Mouse (Mus musculus): ENCODE measurements at regions not wholly inside any gene's neighbourhood (a gene's known extent, or its start where the extent isn't known, plus 50 kb on each side); places are given as distances from the start of the nearest gene placed in this dataset.

DNA sequence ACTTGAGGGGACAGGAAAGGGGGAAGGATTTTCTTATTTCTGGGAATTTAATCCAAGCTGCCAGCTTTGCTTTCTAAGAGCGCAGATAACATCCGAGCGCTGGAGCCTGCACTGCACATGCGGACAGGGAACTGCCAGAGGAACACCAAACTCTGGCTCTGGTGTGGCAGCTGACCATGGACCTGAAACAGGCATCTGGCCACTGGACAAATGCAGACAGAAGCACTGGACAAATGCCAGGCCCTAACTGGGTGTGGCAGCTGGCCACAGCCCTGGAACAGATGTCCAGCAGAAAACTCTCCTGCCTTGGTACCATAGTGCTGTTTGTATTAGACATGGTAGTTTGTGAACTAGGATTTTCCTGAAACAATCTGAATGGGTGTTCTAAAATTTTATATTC lies 315.2 kb upstream of the Sox11 start:
- ATAC-seq (ENCODE audit: insufficient number of reproducible peaks, low FRiP score, low TSS enrichment), result no peak

DNA sequence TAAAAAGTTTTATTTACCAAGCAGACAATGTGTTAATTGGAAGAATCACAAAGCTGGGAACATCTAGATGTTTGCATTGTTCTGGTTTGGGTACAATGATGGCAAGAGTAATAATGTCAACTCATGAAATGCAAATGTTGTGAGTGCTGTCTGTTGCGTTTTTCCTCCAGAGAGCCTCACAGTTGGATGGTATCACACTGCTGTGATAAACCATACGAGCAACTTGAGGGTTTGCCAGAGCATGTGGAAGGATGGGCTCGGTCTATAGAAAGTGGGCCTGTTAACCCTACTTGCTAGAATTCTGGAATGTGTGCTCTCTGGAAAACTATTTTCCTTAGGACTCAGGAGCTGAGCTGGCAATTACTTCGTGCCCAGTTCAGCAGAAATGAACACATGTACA lies 311.2 kb upstream of the Sox11 start:
- no peak for ATAC-seq (ENCODE audit: insufficient number of reproducible peaks, low FRiP score, low TSS enrichment)

DNA sequence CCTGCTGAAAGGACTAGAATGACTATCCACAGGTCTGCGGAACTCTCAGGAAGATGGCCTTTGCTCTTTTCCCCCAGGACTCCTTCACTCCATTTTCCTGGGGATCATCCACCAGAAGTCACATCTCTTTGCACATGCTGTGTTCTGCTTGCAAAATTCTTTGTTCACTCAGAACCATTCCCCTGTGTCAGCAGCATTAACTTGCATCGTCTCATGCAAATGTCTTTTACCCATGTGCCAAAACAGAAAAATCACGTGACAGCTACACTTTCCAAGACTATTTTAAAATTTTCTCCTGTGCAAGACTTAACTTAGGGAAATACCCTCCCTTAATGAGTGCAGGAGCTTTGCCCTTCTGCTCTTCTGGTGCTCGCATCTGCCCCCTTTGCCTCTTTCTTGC lies 306.2 kb upstream of the Sox11 start:
- ATAC-seq (ENCODE audit: insufficient number of reproducible peaks, low FRiP score, low TSS enrichment), result no peak

DNA sequence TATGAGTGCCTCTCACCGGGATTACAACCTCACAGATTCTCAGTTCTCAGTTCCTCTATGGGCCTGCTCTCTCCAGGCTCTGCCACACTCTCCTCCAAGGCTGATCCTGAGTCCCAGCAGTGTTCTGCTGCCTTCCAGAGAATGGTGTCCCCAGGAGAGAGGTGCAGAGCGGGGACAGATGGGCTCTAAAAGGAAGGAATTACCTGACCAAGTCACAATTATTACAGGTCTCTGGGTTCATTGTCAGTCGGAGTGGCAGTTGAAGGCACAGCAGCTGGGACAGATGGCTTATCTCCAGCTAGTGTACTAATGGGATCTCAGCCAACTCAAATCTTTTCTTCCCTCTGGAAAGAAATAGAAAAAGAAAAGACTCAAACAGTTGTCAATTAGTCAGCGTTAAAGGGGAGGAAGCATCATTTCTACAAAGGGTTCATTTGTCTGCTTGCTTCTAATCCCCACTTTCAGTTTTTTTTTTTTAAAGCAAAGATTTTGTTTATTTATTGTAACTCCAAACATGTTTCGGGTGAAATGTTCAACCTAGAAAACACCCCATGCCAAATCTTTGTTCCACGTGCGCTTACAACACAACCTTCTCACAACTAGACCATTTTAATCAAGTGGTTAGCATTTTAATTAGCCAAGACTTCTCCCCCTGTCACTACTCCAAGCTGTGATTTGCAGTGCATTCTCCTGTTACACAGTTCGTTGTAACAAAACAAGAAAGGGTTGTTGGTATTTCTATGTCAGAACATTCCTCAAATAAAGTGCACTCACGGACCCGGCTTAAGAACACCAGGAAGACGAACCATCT lies 304.3 kb upstream of the Sox11 start:
- no peak for ATAC-seq (ENCODE audit: insufficient number of reproducible peaks, low FRiP score, low TSS enrichment)

DNA sequence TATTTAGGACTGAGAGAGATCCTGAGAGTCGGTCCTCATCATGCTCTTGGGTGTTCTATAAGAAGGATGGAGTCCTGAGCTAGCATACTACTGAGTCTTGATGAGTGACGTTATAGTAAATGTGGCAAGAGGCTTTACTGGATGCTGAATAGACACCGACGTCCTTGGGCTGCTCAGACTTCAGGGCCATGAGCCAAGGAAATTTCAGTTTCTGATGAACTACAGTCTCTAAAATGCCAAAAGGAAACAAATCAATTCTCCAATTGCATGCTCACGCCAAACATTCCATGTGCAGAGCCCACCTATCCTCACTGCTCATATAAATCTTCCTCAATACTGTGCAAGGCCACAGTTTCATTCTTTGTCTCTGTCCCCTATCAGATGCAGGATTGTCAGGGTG lies 277.2 kb upstream of the Sox11 start:
- no peak for ATAC-seq (ENCODE audit: insufficient number of reproducible peaks, low FRiP score, low TSS enrichment)

DNA sequence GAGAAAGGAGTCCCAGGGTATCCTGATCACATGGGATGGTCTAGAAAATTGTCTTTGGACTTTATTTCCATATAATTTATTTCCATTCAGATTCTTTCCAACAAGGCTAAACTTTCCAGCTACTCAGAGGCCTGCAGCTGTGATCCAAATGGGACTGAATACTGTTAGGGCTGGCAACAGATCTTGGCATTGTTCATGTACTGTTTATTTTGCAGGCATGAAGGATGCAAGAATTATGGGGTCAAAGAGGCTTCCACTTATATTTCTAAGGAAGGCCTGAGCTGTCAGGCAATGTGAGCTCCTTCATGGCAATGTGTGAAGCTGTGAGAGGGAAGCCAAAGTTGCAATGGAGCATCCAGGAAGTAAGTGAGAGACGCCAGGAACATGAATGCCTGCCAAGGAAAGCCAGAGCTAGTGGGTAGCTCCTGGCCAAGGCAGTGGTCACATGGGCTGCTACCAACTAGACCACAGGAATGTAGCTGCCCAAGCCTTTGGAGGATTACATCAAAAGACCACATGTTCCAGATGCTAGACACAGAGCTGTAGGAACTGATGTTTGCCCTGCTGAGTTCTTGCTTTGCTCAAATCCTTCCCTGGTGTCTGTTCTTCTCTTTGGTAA lies 261.8 kb upstream of the Sox11 start:
- ATAC-seq (ENCODE audit: insufficient number of reproducible peaks, low FRiP score, low TSS enrichment), result no peak

DNA sequence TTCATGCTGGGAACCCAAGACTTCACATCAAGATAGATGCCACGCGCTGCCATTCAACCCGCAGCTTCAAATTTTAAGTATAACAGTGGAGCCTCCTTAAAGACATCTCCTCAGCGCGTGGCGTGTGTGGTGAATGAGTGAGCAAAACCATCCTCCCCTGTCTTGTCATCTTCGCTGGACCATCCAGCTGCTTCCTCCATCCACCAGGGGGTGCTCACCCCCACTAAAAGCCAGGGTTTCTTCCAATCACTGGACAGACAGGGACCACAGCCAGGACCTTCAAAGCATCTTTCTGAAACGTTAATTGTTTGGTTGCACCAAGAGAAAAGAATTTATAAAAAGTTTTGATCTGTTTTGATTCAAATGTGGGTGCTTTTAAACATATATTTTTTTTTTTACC lies 256.8 kb upstream of the Sox11 start:
- ATAC-seq (ENCODE audit: insufficient number of reproducible peaks, low FRiP score, low TSS enrichment), result no peak

DNA sequence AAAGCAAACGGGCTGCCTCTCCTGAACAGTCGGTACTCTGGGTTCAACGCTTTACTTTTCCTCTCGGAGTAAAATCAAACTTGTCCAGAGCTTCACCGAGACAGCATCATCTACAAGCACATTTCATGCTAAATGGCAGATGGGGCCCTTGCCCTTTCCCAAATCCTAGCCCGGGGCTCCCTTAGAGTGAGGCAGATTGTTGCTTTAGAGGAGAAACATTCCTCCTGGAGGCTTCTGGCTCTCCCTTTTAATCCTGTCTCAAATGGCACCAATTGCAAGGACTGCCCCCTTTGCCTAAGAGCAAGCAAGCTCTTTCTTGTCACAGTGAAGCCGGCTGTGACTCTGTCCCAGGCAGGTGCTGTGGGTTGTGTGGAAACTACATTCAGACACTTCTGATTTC lies 255.5 kb upstream of the Sox11 start:
- no peak for ATAC-seq (ENCODE audit: insufficient number of reproducible peaks, low FRiP score, low TSS enrichment)

DNA sequence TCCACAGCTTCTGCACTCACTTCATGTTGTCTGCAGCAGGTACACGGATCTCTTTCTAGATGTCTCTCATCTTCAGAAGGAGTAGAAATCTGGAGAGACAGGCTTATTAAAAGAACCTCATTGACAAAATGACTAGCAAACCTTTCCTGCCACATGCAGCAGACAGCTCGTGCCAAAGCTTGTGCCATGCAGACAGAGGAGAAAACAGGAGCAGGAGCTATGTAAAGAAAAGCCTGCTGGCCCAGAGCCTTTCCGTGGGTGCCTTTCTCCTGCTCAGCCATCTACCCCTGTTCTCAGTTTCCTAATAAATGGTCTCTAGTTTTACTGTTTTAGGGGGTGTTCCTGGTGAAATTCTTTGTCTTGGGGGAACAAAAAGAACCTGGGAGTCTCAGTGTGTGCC lies 254.9 kb upstream of the Sox11 start:
- no peak for ATAC-seq (ENCODE audit: insufficient number of reproducible peaks, low FRiP score, low TSS enrichment)

DNA sequence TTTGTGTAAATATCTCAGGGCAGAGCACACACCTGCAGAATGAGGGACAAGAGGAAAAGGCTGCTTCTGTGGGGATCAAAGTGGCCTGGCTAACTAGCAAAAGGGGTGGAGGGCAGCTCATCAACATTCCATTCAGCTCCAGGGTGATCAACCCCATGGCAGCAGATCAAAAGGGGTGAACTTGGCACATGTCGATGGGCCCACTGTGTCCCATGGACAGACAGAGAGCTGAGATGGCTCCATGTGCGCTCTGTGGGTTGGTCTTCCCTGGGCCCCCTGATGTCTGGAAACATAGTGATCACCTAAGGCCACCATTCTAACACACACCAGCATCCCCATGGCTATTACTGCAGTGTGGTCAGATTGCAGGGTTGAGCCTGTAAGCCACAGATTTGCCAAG lies 253.2 kb upstream of the Sox11 start:
- no peak for ATAC-seq (ENCODE audit: insufficient number of reproducible peaks, low FRiP score, low TSS enrichment)

DNA sequence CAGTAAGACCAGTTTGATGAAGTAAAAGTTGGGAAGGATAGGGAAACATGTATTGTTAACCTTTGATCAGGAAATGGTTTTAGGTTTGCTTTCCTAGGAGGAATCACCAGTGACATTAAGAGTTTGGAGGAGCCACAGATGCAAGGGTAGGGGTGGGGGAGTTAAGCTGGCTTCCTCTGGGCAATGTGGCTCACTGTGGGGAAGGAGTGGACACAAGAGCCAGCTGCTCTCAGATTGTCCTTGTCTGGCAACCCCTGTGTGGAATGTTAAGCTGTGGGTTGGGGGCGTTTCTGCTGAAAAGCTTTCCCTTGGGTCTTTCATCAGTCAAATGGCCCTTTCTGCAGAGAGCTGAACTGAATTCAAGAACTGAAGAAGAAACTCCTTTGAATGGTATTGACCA lies 251.1 kb upstream of the Sox11 start:
- ATAC-seq (ENCODE audit: insufficient number of reproducible peaks, low FRiP score, low TSS enrichment), result no peak

DNA sequence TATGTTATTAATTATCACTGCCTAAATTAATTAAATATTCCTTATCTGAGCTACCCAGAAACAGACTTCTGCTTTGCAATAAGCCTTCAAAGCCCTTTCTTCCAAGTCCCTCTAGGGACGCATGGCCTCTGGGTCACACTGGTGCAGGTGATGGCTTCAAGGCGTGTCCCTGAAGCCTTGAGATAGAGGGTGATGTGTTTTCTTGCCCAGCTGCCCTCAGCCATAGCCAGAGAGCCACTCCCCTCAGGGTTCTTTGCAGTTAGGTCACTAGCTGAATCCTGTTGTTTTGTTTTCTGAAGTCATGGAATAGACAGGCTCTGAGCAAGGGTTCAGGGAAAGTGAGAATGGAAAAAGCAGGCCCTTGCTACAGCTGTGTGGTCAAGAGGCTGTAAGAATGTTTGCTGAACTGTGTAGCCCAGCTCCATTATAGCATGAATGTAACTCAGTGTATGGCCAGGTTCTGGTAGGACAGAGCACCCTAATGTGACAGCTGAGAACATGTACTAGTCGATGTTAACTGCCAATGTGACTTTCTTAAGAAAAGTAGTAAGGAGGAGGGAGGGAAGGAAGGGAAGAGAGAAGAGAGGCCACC lies 233.8 kb upstream of the Sox11 start:
- no peak for ATAC-seq (ENCODE audit: insufficient number of reproducible peaks, low FRiP score, low TSS enrichment)

DNA sequence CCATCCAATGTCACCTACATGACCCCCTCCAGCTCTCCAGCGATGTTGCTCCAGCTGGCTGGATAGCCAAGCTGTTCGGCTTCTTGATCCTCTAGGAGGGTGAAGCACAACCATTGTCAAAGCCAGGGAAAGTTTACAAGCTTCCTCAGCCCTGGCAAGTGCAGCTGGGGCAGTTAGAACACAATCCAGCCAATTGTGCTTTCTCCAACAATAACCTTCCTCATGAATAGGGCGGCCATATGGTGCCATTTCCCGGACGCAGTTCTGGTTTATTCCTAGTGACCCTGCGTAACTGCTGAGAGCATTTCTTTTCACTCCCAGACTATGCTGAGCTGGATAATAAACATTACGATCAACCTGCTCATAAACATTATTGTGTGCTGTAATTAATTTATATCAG lies 233.3 kb upstream of the Sox11 start:
- ATAC-seq (ENCODE audit: insufficient number of reproducible peaks, low FRiP score, low TSS enrichment), result no peak

DNA sequence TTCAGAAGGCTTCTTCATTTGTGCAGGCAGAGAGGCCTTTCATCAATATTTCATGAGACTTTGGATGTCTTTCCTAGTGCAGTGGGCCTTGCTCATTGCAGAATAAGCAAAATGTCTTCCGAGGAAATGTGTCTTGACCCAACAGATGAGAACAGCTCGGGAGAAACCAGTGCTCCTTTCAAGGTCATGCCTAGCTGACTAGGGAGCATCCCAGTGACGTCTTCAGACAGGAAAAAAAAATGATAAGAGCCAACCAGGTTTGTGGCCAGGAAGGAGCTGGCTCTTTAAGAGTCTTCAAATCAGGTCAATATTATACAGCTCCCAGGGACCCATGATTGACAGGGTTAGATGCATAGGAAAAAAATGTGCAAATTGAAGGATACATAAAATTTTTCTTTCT lies 224.9 kb upstream of the Sox11 start:
- ATAC-seq (ENCODE audit: insufficient number of reproducible peaks, low FRiP score, low TSS enrichment), result no peak

DNA sequence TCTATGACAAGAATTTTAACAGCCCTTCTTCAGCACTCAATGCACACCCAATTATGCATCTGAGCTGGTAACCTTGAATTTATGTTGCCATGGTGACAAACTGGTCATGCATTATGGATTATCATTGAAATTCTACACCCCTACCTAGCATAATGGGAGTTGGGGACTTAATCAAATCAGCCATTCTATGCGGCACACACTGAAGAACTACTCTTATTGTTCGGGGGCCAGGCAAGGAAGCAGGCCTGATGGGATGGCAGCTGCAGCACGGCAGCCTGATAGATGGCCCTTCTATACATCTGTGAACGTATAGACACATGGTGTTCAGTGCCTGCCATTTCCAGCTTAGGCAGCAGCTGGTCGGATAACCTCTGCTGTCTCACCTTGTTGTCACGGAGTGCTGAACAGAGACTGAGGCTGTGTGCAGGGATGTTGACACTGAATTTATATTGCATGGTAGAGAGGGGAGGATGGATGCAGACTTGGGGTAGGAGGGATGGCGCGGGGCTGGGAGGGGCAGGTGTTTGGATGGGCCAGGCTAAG lies 223.7 kb upstream of the Sox11 start:
- no peak for ATAC-seq (ENCODE audit: insufficient number of reproducible peaks, low FRiP score, low TSS enrichment)

DNA sequence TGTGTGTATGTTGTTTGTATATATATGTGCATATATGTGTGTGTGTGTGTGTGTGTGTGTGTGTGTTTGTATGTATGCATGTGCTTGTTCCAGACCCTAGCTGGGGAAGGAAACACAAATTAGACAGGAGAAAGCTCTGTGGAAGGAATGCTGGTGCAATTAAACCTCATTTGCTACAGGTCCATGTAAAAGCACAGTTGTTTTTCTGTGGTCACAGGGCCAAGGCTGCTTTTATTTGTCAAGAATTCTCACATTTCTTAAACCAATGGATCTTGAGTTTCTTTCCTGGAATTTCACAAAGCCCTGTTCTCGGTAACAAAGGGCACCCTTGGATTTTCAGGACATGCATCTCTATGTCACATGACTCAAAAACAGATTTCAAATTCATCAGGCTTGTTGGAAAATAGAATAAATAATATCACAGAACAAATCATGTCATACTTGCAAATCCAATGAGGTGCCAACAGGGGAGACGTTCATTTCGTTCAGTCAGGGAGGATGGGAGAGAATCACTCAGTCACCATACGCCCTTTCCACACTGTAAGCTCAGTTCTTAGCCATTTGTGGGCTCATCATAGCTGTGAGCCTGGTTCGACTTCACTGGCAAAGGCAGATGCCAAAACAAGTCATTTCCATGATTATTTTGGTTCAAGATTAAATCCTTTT lies 222.4 kb upstream of the Sox11 start:
- ATAC-seq (ENCODE audit: insufficient number of reproducible peaks, low FRiP score, low TSS enrichment), result no peak

DNA sequence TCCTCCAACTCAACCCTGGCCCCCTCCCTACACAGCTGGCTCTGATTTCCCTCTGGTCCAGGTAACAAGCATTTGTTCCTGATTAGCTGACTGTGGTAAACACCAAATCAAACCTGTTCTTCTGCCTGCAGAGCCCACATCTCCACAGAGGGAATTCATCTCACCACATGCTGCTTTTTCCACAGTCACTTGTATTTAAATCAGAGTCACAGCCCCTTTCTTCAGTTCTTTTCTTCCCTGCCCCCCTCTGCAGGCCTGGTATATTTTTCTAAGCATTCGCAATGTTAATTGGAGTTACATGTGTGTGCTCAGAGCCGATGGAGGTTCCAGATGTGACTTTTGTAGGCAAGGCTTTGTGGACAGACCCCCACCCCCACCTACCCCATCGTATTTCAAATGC lies 221.5 kb upstream of the Sox11 start:
- no peak for ATAC-seq (ENCODE audit: insufficient number of reproducible peaks, low FRiP score, low TSS enrichment)

DNA sequence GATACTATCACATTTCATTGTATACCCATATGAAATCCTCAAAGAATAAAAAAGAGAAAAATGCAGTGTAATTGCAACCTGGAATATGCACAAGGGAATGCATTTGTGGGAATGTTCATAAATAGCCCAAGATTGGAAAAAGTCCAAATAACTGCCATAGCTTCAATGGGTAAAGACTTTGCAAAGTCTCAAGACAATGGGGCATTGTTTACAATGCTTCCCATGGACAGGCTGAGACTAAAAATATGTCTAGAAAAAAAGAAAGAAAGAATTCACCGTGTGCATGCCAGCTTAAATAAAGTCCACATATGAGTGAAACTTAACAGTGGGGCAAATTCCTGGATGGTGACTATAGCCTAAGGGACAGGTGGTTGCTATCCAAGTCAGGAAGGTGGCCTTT lies 210.4 kb upstream of the Sox11 start:
- no peak for ATAC-seq (ENCODE audit: insufficient number of reproducible peaks, low FRiP score, low TSS enrichment)

DNA sequence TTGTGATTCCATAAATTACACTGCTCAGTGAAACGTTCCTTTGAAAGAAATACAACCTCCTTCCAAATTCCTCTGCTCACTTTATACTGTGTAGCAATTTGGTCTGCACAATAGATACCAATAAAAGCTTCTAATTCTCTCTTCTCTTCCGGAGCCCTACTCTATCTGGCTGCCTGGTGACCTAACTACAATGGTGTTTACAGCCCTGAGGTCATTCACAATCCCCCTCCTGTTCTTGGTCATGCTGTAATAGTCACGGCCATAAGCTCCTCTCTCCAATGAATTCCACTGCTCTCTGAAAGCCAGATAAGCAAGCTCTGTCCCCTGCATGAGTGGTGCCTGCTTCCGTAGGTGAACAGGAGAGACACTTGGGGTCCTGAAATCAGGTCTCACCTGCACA lies 195.8 kb upstream of the Sox11 start:
- ATAC-seq (ENCODE audit: insufficient number of reproducible peaks, low FRiP score, low TSS enrichment), result no peak

DNA sequence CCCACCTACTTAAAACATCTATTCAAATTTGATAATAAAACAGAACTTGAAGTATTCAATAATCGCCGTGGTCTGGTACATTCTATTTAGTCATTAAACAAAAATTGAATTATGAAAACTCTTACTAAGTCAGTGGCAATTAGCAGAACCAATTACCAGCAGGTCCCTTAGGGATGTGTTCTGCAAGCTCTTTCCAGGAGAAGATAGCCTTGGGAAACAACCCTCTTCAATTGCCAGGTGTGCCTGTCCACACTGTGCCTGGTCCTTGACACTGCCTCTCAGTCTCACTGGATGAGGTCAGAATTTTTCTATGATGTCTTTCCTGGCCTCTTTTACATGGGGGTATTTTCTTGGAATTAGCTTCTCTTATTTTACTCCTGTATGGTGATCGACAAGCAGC lies 195.1 kb upstream of the Sox11 start:
- no peak for ATAC-seq (ENCODE audit: insufficient number of reproducible peaks, low FRiP score, low TSS enrichment)

DNA sequence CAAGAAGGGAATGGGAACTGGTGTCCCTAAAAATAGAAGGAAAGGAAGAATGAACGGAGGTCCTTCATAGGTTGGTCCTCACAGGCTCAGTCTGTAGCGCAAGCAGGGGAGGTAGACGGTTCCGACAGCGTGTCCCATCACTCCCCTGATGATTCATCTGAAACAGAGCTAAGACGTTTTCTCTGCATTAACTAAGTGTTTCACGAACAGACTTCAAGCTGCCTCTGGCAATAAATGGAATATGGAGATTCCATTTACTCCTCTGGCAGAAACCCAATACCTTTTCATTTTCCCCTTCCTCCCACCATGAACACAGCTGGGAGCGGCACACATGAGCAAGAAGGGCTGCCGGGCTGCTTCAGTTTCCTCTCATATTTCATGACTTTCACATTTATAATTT lies 194.6 kb upstream of the Sox11 start:
- ATAC-seq (ENCODE audit: insufficient number of reproducible peaks, low FRiP score, low TSS enrichment), result no peak

Data from cerebellum, adult (tissue).